Mouse (Mus musculus): ENCODE results near the gene Kif11.
A peak's percentile ranks its signal among the peaks of the same experiment; 100 is the strongest.

The Kif11 gene

GRCm38 (mm10) chr19:37375755-37376615, at the start of gene Kif11:
Kif11 (plus strand) TSS chr19:37376403.
- DNase-seq (ENCODE audit: low spot score in 2 of 2) = peak; percentile 97 to 98

DNA sequence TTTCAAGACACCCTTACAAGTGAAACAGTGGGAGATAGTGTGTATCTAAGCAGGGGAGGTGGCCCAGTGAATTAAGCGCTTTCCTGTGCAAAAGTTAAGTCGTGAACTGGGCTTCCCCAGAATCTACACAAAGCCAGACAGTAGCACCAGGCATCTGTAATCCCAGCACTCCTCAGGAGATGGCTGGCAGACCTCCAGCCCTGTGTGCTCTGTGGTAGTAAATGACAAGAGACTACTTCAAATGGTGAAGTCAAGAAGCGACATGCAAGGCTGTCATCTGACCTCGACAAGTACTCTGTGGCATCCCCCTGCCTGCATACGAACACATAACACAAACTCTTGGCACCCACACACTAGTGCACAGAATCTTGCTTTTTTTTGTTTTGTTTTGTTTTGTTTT, 49.0 kb upstream of the Kif11 start:
- no peak for DNase-seq (ENCODE audit: low spot score in 2 of 2)

GRCm38 (mm10) chr19:37332726-37333125, 43.5 kb upstream of the Kif11 start:
- no peak for DNase-seq (ENCODE audit: low spot score in 2 of 2)

DNA sequence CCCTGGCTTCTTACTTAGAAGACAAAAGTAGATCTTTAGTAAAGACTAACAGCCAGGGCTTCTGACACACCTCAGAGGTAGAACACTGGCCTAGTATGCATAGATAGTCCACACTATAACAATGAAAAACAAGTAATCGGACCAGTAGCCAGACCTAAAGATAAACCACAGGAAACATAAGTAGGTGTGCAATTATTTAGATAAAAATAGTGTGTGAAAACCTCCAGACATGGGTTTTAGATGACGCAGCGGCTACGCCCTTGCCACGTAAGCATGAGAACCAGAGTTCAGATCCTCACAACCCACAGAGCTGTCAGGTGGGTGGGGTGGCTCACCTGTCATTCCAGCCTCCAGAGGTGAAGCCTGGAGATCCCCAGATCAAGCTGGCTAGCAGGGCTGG, 42.8 kb upstream of the Kif11 start:
- no peak for DNase-seq (ENCODE audit: low spot score in 2 of 2)

DNA sequence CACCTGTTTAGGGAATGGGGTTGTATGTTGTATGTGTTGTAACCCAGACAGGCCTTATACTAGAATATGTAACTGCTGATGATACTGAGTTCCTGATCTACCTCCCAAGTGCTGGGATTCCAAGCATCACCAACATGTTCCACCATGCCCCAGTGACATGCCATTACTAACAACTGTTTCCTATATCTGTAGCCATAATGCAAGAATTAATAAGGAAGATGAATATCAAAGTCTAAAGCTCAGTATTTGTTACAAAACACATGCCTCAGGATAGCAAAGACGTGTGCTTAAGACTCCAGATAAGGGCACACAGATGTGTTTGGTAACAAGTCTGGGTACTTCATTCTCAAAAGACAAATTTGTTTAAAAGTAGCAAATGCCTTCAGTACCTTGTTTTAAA, 40.8 kb upstream of the Kif11 start:
- no peak for DNase-seq (ENCODE audit: low spot score in 2 of 2)

GRCm38 (mm10) chr19:37337752-37338151, 38.5 kb upstream of the Kif11 start, which contains the start of gene Ide:
Ide (minus strand) TSS chr19:37337852.
- DNase-seq (ENCODE audit: low spot score in 2 of 2) = no peak

- DNase-seq (ENCODE audit: low spot score in 2 of 2) = no peak
These were observed 35.7 kb upstream of the Kif11 start for GRCm38 (mm10) chr19:37340495-37340894.

DNA sequence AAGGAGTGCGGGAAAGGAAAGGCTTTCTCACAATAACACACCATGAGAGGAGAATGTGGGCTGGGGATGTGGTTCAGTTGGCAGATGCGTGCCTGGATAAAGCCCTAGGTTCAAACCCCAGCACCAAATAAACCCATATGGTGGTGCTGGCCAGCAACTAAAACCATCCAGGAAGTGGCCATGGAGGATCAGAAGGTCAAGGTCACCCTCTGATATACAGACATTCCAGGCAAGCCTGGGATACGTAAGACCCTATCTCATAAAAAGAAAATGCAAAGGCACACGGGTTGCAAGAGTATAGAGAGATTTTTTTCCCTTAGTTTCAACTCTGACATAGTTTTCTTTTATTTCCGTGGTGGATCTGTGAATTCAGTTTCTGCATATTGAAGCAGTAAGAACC, 35.3 kb upstream of the Kif11 start:
- DNase-seq (ENCODE audit: low spot score in 2 of 2) = no peak

DNA sequence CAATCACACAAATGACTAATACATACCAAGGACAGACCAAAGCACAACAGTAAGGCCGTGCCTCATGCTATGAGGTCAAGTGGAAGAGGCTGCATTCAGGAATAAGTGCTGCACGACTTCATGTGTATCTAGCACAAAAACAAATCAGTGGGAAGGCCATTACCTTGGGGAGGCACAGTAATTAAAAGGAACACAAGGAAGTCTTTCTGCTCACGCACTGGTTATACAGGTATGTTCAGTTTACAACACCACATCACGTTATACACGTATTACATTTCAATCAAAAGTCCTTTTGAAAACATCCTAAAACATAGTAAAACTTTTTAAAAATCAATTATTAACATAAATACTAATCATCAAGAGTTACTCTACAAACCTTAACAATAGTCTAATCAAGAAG, 32.3 kb upstream of the Kif11 start:
- DNase-seq (ENCODE audit: low spot score in 2 of 2) = no peak

- no peak for DNase-seq (ENCODE audit: low spot score in 2 of 2)
These were observed 29.9 kb upstream of the Kif11 start for GRCm38 (mm10) chr19:37346258-37346657.

DNA sequence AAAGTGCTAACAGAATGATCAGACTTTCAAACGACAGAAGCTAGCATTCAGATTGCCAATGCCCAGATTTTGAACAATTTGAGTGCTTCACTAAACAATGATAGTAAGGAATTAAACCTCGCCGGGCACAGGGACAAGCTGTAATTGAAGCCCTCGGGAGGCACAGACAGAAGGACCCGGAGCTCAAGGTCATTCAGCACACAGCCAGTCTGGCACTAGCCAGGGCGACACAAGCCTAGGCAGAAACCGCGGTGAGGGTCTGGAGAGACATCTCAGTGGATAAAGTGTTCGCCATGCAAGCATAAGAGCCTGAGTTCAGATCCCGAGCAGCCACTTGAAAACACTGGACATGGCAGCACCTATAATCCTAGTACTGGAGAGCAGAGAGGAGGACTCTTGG, 27.9 kb upstream of the Kif11 start:
- DNase-seq (ENCODE audit: low spot score in 2 of 2) = no peak

DNA sequence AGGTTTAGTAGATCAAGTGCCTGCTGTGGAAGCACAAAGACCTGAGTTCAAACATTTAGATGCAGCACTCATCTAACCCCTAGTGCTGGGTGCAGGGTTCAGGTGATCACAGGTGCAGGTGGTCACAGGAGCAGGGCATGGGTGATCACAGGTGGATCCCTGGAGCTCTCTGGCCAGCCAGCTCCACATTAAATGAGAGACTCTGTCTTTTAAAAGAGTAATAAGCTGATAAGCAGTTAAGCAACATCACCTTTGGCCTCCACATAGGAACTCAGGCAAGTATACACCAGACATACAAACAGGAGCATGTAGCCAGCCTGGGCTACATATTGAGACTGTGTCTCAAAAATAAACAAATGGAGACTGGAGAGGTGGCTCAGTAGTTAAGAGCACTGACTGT, 27.3 kb upstream of the Kif11 start:
- no peak for DNase-seq (ENCODE audit: low spot score in 2 of 2)

- no peak for DNase-seq (ENCODE audit: low spot score in 2 of 2)
These were observed 23.4 kb upstream of the Kif11 start for GRCm38 (mm10) chr19:37352756-37353155.

- no peak for DNase-seq (ENCODE audit: low spot score in 2 of 2)
These were observed 22.9 kb upstream of the Kif11 start for GRCm38 (mm10) chr19:37353331-37353730.

DNA sequence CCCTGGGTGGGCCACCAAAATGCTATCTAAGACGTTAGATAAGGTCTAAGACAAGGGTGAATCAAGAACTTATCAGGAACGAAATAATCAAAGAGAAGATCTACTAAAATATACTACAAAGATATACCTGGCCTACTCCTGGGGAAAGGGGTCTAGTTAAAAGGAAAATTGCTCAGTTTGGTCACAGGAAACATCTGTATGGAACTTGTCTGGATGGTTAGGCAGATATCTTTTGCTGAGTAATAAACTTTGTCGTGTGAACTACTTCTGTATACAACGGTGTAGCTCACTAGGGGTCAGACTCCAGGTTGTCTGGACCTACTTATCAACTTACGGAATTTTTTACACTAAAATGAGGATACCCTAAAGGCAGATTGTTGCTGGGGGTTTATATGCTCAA, 16.2 kb upstream of the Kif11 start:
- no peak for DNase-seq (ENCODE audit: low spot score in 2 of 2)

DNA sequence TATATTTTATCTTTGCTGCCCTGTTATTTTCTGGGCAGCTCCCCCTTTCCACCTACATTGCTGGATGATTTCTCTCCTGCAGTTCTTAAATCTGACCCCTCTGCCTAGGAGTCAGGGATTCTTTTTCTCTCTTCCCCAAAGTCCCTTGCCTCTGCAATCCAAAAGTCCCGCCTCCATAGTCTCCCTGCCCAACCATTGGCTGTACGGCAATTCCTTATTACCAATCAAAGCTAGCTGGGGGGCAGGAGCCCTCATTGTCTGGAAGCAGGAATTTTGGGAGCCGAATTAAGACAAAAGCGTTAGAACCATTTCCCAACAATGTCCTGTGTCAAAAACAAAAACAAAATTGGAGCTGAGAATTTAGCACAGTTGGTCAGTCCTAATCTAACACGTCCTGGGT, 13.7 kb upstream of the Kif11 start:
- no peak for DNase-seq (ENCODE audit: low spot score in 2 of 2)

- peak in 1 of 2 experiments; percentile 14 for DNase-seq (ENCODE audit: low spot score in 2 of 2)
These were observed 12.9 kb upstream of the Kif11 start for GRCm38 (mm10) chr19:37363128-37363939.

DNA sequence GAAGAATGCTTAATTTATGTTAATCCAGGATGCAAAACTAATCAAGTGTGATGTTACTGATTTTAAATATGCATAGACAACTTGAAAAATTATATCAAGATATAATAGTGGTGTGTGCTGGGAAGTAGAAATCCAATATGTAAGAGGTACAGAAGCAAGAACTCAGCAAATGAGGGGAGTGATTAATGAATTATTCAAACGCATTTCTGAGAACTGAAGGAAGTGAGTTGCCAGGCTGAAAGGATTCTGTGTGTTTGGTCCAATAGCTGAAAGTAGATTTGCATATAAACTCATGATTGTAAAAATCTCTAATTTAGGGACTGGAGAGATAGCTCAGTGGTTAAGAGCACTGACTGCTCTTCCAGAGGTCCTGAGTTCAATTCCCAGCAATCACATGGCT, 7.2 kb upstream of the Kif11 start:
- no peak for DNase-seq (ENCODE audit: low spot score in 2 of 2)

- no peak for DNase-seq (ENCODE audit: low spot score in 2 of 2)
These were observed 6.3 kb upstream of the Kif11 start for GRCm38 (mm10) chr19:37369921-37370320.

- DNase-seq (ENCODE audit: low spot score in 2 of 2) = no peak
These were observed 5.8 kb upstream of the Kif11 start for GRCm38 (mm10) chr19:37370356-37370755.

DNA sequence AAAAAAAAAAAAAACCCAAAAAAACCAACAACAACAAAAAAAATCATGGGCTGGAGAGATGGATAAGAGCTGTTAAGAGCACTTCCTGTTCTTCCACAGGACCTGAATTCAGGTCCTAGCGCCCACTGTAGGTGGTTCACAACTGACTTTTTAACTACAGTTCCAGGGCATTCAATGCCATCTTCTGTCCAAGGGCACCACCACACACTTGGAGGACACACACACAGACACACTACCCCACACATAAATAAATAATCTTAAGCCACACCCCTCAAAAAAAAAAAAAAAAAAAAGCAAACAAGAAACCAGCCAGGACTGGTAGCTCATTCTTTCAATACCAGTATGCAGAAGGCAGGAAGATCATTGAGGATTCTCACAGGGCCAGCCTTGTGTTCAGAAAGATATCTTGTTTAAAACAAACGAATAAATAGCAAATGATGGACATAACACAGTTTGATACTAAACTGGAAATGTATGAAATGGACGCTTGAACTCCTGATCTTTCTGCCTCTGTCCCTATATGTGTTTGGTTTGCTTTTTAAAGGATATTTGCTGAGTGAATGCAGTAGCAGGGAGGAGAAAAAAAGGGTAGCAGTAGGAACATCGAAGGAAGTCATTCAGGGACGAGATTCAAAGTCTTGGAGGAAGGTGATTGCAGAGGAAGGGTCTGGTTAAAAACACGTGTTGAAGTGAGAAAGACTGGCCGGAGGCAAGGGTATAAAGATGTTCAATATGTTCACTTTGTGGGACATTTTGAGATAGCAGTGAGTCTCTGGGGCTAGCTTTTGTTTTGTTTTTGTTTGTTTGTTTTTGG, 1.1 kb upstream of the Kif11 start:
- no peak for DNase-seq (ENCODE audit: low spot score in 2 of 2)

DNA sequence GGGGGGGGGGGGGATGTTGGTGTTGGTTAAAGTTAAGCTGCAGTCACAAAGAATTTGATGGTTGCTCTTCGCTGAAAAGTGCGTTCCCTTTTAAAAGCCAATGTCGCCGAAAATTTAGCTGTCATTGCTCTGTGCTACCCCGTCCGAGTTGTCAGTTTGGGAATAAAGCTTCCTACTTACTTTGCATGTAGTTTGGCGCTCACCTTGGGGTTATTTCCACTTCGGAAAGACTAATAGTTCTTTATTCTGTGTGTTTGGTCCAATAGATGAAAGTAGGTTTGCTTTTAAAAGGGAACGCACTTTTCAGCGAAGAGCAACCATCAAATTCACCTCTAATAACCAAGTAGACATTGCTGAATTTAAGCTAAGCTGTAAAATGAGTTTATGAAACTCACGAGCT, 638 bp downstream of the Kif11 start:
- DNase-seq (ENCODE audit: low spot score in 2 of 2) = no peak
